Mouse (Mus musculus) ES-CJ7 (cell line): Measurements from ENCODE around the gene R3hdm1.

ENCODE experiments used
- DNase-seq: peaks from one replicate; pipeline ENCODE4 v3.0.0; 2011; ENCODE audit warnings: low read depth, low spot score

Gene R3hdm1

GRCm38 (mm10) chr1:128102641-128103461, at the start of gene R3hdm1, which contains the start of gene Zranb3:
TSS of gene R3hdm1 (plus strand) at chr1:128103301.
TSS of gene Zranb3 (minus strand) at chr1:128103047.
- peak; percentile 100 for DNase-seq

GRCm38 (mm10) chr1:128057269-128057668, 45.8 kb upstream of the R3hdm1 start:
- DNase-seq, result no peak

- no peak for DNase-seq
Measured at GRCm38 (mm10) chr1:128058625-128059024, 44.5 kb upstream of the R3hdm1 start.

GRCm38 (mm10) chr1:128060655-128061344, 42.3 kb upstream of the R3hdm1 start:
- no peak for DNase-seq

GRCm38 (mm10) chr1:128061401-128061800, 41.7 kb upstream of the R3hdm1 start:
- no peak for DNase-seq

- no peak for DNase-seq
Measured at GRCm38 (mm10) chr1:128062167-128062566, 40.9 kb upstream of the R3hdm1 start.

GRCm38 (mm10) chr1:128064716-128065115, 38.4 kb upstream of the R3hdm1 start:
- DNase-seq, result no peak

- no peak for DNase-seq
Measured at GRCm38 (mm10) chr1:128068945-128069397, 34.1 kb upstream of the R3hdm1 start.

- no peak for DNase-seq
Measured at GRCm38 (mm10) chr1:128070003-128070402, 33.1 kb upstream of the R3hdm1 start.

- DNase-seq, result no peak
Measured at GRCm38 (mm10) chr1:128073051-128073450, 30.1 kb upstream of the R3hdm1 start.

GRCm38 (mm10) chr1:128076791-128077479, 26.2 kb upstream of the R3hdm1 start:
- DNase-seq, result no peak

GRCm38 (mm10) chr1:128077788-128078187, 25.3 kb upstream of the R3hdm1 start:
- no peak for DNase-seq

GRCm38 (mm10) chr1:128078646-128079045, 24.5 kb upstream of the R3hdm1 start:
- DNase-seq, result no peak

GRCm38 (mm10) chr1:128080936-128081696, 22.0 kb upstream of the R3hdm1 start:
- DNase-seq, result no peak

- DNase-seq, result no peak
Measured at GRCm38 (mm10) chr1:128081873-128082272, 21.2 kb upstream of the R3hdm1 start.

GRCm38 (mm10) chr1:128082800-128083199, 20.3 kb upstream of the R3hdm1 start:
- no peak for DNase-seq

- peak; percentile 86 for DNase-seq
Measured at GRCm38 (mm10) chr1:128094686-128095085, 8.4 kb upstream of the R3hdm1 start.

- DNase-seq, result peak; percentile 27
Measured at GRCm38 (mm10) chr1:128098309-128098708, 4.8 kb upstream of the R3hdm1 start.

GRCm38 (mm10) chr1:128102251-128102640, 855 bp upstream of the R3hdm1 start:
- no peak for DNase-seq

- DNase-seq, result no peak
Measured at GRCm38 (mm10) chr1:128103520-128104088, 503 bp downstream of the R3hdm1 start.
